Mouse (Mus musculus) midbrain, embryonic 14.5 days (tissue): ENCODE measurements around the gene Tbc1d17. TPM values are rescaled to one million over a fixed set of nuclear protein-coding genes. Genes with fewer than 3 reads are reported as not detected.

Experiments used
- ATAC-seq: fragments of 200-750 bp; cut with Nextera tagmentation; 2 replicates; pipeline ENCODE4 v1.8.0; 2017; ENCODE audit warnings: moderate number of reproducible peaks, moderate library complexity; ENCODE audit not compliant: low FRiP score, low TSS enrichment
- DNase-seq: peaks from one replicate; pipeline ENCODE4 v3.0.0-alpha.2; 2015
- H3K27ac ChIP-seq: fragments of 300-500 bp; sonication (generic); replicated peaks from 2 replicates; pipeline ENCODE4 v1.5.1; 2014; ENCODE audit warnings: mild to moderate bottlenecking, low read depth, low read length, moderate library complexity
- H3K27me3 ChIP-seq: fragments of 300-500 bp; sonication (generic); 2 replicates; pipeline ENCODE4 v1.6.1; 2014; ENCODE audit warnings: low read length, control low read depth, mixed read lengths; ENCODE audit not compliant: control insufficient read depth, insufficient read depth
- H3K36me3 ChIP-seq: fragments of 300-500 bp; sonication (generic); 2 replicates; pipeline ENCODE4 v1.6.1; 2014; ENCODE audit warnings: low read length, control low read depth; ENCODE audit not compliant: control insufficient read depth, insufficient read depth
- H3K4me1 ChIP-seq: fragments of 300-500 bp; sonication (generic); 2 replicates; pipeline ENCODE4 v1.6.1; 2014; ENCODE audit warnings: mild to moderate bottlenecking, antibody characterized with exemption, low read length, control low read depth; ENCODE audit not compliant: control insufficient read depth, insufficient read depth
- H3K4me2 ChIP-seq: fragments of 300-500 bp; sonication (generic); 2 replicates; pipeline ENCODE4 v1.6.1; 2014; ENCODE audit warnings: mild to moderate bottlenecking, low read length, moderate library complexity
- H3K4me3 ChIP-seq: fragments of 300-500 bp; sonication (generic); replicated peaks from 2 replicates; pipeline ENCODE4 v1.5.1; 2014; ENCODE audit warnings: low read depth, low read length
- H3K9ac ChIP-seq: fragments of 300-500 bp; sonication (generic); replicated peaks from 2 replicates; pipeline ENCODE4 v1.6.1; 2014; ENCODE audit warnings: mild to moderate bottlenecking, low read length, moderate library complexity
- H3K9me3 ChIP-seq: fragments of 300-500 bp; sonication (generic); 2 replicates; pipeline ENCODE4 v1.6.1; 2016; ENCODE audit warnings: low read length, control low read depth, mixed read lengths; ENCODE audit not compliant: control insufficient read depth
- WGBS: fragments of 180-500 bp; shearing (Covaris S2); extraction: QIAGEN DNeasy Blood & Tissue Kit; methylation state at CpG from one replicate; pipeline ENCODE4 v1.1.7; 2014; 5-methylcytosine and 5-hydroxymethylcytosine counted together
- microRNA counts: library from miRNA; unstranded; fragments of <30 nt; microRNA quantifications from one replicate; lab custom pipeline; 2016
- microRNA-seq: library from miRNA; unstranded; fragments of <30 nt; microRNA quantifications from one replicate; pipeline ENCODE4, GENCODE M21; 2016
- polyA plus RNA-seq: library from polyadenylated mRNA; unstranded; fragments of >200 nt; fragmentation: Nextera tagmentation; extraction: Ambion mirVana; gene quantifications from 2 replicates; pipeline ENCODE4 v1.2.1, GENCODE M21; 2014

Gene Tbc1d17
- polyA plus RNA-seq, 1 experiment from 2014 or later, result 107 TPM

GRCm38 (mm10) chr7:44810819-44811557, 37.9 kb downstream of the Tbc1d17 start:
- ATAC-seq, result no peak
- Histone ChIP-seq H3K4me3 (no peak overlapping the region), H3K9me3 (no peaks in the 10 kb centered on the region), H3K27ac (no peak overlapping the region), H3K9ac (no peak overlapping the region), H3K4me2 (no peak overlapping the region), H3K27me3 (no peaks in the 10 kb centered on the region), H3K36me3 (no peaks in the 10 kb centered on the region), H3K4me1 (0 out of 2 replicates have a peak, but pooled peaks cover 8% of the 10 kb centered on the region)
- WGBS, result 92% methylated on average over 7 of the region's 7 CpGs
- DNase-seq, result no peak

- Histone ChIP-seq H3K27me3 (no peaks in the 10 kb centered on the region), H3K27ac (no peak overlapping the region), H3K4me2 (no peak overlapping the region), H3K9me3 (no peaks in the 10 kb centered on the region), H3K4me3 (no peak overlapping the region), H3K36me3 (no peaks in the 10 kb centered on the region), H3K4me1 (0 out of 2 replicates have a peak, but pooled peaks cover 6% of the 10 kb centered on the region), H3K9ac (no peak overlapping the region)
- DNase-seq, result no peak
- ATAC-seq, result no peak
- 81% methylated on average over 4 of the region's 4 CpGs for WGBS
These were observed 38.5 kb downstream of the Tbc1d17 start for GRCm38 (mm10) chr7:44810365-44810764.

- no peaks in the 10 kb centered on the region for H3K27me3 ChIP-seq
- H3K36me3 ChIP-seq, result no peaks in the 10 kb centered on the region
- no peak overlapping the region for H3K4me2 ChIP-seq
- WGBS, result 91% methylated on average over 3 of the region's 3 CpGs
- no peak overlapping the region for H3K27ac ChIP-seq
- H3K4me3 ChIP-seq, result no peak overlapping the region
- DNase-seq (no peak), ATAC-seq (no peak)
- H3K9ac ChIP-seq, result no peak overlapping the region
- no peaks in the 10 kb centered on the region for H3K4me1 ChIP-seq
- no peaks in the 10 kb centered on the region for H3K9me3 ChIP-seq
These were observed 39.4 kb downstream of the Tbc1d17 start for GRCm38 (mm10) chr7:44809466-44809865.

- Histone ChIP-seq H3K27me3 (no peaks in the 10 kb centered on the region), H3K27ac (no peak overlapping the region), H3K36me3 (no peaks in the 10 kb centered on the region), H3K4me2 (no peak overlapping the region), H3K9ac (no peak overlapping the region), H3K9me3 (no peaks in the 10 kb centered on the region), H3K4me1 (no peaks in the 10 kb centered on the region), H3K4me3 (no peak overlapping the region)
- WGBS, result 88% methylated on average over 2 of the region's 2 CpGs
- ATAC-seq (no peak), DNase-seq (no peak)
These were observed 40.0 kb downstream of the Tbc1d17 start for GRCm38 (mm10) chr7:44808927-44809326.

GRCm38 (mm10) chr7:44792781-44793180, 56.1 kb downstream of the Tbc1d17 start:
- no peaks in the 10 kb centered on the region for H3K4me1 ChIP-seq
- no peak for ATAC-seq
- WGBS, result 87% methylated on average over 6 of the region's 6 CpGs

GRCm38 (mm10) chr7:44790066-44790465, 58.8 kb downstream of the Tbc1d17 start:
- H3K27me3 ChIP-seq, result no peaks in the 10 kb centered on the region
- 56% methylated on average over 4 of the region's 4 CpGs for WGBS
- H3K9me3 ChIP-seq, result no peaks in the 10 kb centered on the region
- ATAC-seq (no peak), DNase-seq (no peak)
- no peaks in the 10 kb centered on the region for H3K4me1 ChIP-seq
- no peak overlapping the region for H3K4me2 ChIP-seq
- no peak overlapping the region for H3K4me3 ChIP-seq
- no peak overlapping the region for H3K27ac ChIP-seq
- H3K9ac ChIP-seq, result no peak overlapping the region
- no peaks in the 10 kb centered on the region for H3K36me3 ChIP-seq

More at GRCm38 (mm10) chr7:44792781-44793180, 56.1 kb downstream of the Tbc1d17 start:
- Histone ChIP-seq H3K27ac (no peak overlapping the region), H3K27me3 (no peaks in the 10 kb centered on the region), H3K36me3 (no peaks in the 10 kb centered on the region), H3K9me3 (no peaks in the 10 kb centered on the region), H3K4me3 (no peak overlapping the region), H3K4me2 (no peak overlapping the region), H3K9ac (no peak overlapping the region)
- no peak for DNase-seq

GRCm38 (mm10) chr7:44789531-44789930, 59.3 kb downstream of the Tbc1d17 start:
- Histone ChIP-seq H3K27me3 (no peaks in the 10 kb centered on the region), H3K4me2 (no peak overlapping the region), H3K36me3 (no peaks in the 10 kb centered on the region), H3K9me3 (no peaks in the 10 kb centered on the region), H3K9ac (no peak overlapping the region), H3K4me3 (no peak overlapping the region), H3K27ac (no peak overlapping the region), H3K4me1 (no peaks in the 10 kb centered on the region)
- WGBS, result 80% methylated on average over 3 of the region's 3 CpGs
- no peak for ATAC-seq
- no peak for DNase-seq

MicroRNAs within 50 kb of the gene (microRNA counts, 519-probe panel; counts per million panel counts)
- not detected for microRNA mmu-miR-707 (lab: Ali Mortazavi, UCI)

Small RNAs within 50 kb of the gene (microRNA-seq; reads per million reads assigned to microRNA genes)
- gene Mir707, result not detected

Other genes starting within 250 kb of the Tbc1d17 start
- gene Myh14, start 178.2 kb downstream of the Tbc1d17 start, polyA plus RNA-seq, result 2.5 and 2.7 TPM in 2 replicates
- gene Izumo2, start 140.3 kb downstream of the Tbc1d17 start, polyA plus RNA-seq, result not detected in 2 replicates
- 22.6 and 26.8 TPM in 2 replicates for gene Vrk3, start 100.7 kb downstream of the Tbc1d17 start, polyA plus RNA-seq
- gene Zfp473, start 98.0 kb downstream of the Tbc1d17 start, polyA plus RNA-seq, result 0.58 and 0.89 TPM in 2 replicates
- gene Nup62, start 33.0 kb downstream of the Tbc1d17 start, polyA plus RNA-seq, result 29.1 and 35.2 TPM in 2 replicates
- gene Il4i1, start 32.7 kb downstream of the Tbc1d17 start, polyA plus RNA-seq, result 0.97 and 1.4 TPM in 2 replicates
- 2.2 and 2.8 TPM in 2 replicates for gene Atf5, start 32.4 kb downstream of the Tbc1d17 start, polyA plus RNA-seq
- 61.9 and 63.7 TPM in 2 replicates for gene Akt1s1, start 88 bp downstream of the Tbc1d17 start, polyA plus RNA-seq
- 28.8 and 30.4 TPM in 2 replicates for gene Pnkp, start 8.1 kb upstream of the Tbc1d17 start, polyA plus RNA-seq
- 480 and 508 TPM in 2 replicates for gene Ptov1, start 20.7 kb upstream of the Tbc1d17 start, polyA plus RNA-seq
- gene Med25, start 43.6 kb upstream of the Tbc1d17 start, polyA plus RNA-seq, result 114 and 128 TPM in 2 replicates
- 16.7 and 17.2 TPM in 2 replicates for gene Fuz, start 47.0 kb upstream of the Tbc1d17 start, polyA plus RNA-seq
- 124 and 133 TPM in 2 replicates for gene Ap2a1, start 80.4 kb upstream of the Tbc1d17 start, polyA plus RNA-seq
- not detected in 2 replicates for gene Tsks, start 94.1 kb upstream of the Tbc1d17 start, polyA plus RNA-seq
- 50.1 and 52.3 TPM in 2 replicates for gene Cpt1c, start 125.8 kb upstream of the Tbc1d17 start, polyA plus RNA-seq
- gene Prmt1, start 137.5 kb upstream of the Tbc1d17 start, polyA plus RNA-seq, result 236 and 281 TPM in 2 replicates
- gene Irf3, start 148.6 kb upstream of the Tbc1d17 start, polyA plus RNA-seq, result 46.7 and 54.0 TPM in 2 replicates
- 11.8 and 15.4 TPM in 2 replicates for gene Bcl2l12, start 149.6 kb upstream of the Tbc1d17 start, polyA plus RNA-seq
- 60.6 and 61.2 TPM in 2 replicates for gene Scaf1, start 167.3 kb upstream of the Tbc1d17 start, polyA plus RNA-seq
- gene Rras, start 168.9 kb upstream of the Tbc1d17 start, polyA plus RNA-seq, result 9.7 and 13.2 TPM in 2 replicates
- gene Prr12, start 203.8 kb upstream of the Tbc1d17 start, polyA plus RNA-seq, result 19.5 and 21.4 TPM in 2 replicates
- 55.3 and 65.9 TPM in 2 replicates for gene Nosip, start 213.3 kb upstream of the Tbc1d17 start, polyA plus RNA-seq
- 10.1 and 12.2 TPM in 2 replicates for gene Prrg2, start 213.6 kb upstream of the Tbc1d17 start, polyA plus RNA-seq
- 31.2 and 59.3 TPM in 2 replicates for gene Rcn3, start 243.1 kb upstream of the Tbc1d17 start, polyA plus RNA-seq